Mouse (Mus musculus) inflammation-experienced regulatory T-cells, adult 6 months (primary cell): ENCODE data around the gene Erlin1. TPM values are rescaled to one million over a fixed set of nuclear protein-coding genes. Genes with fewer than 3 reads are reported as not detected.

Experiments used
- ATAC-seq: one replicate; pipeline ENCODE4 v1.8.0; 2017
- polyA plus RNA-seq, 3 experiments: library from polyadenylated mRNA; unstranded; fragments of 100-300 nt; shearing (Covaris generic); gene quantifications; one replicate each; pipeline ENCODE4 v1.2.1; 2017

Erlin1 gene
- polyA plus RNA-seq: 1 to 10 TPM; 3.2 to 7.6 (median 3.3) TPM

GRCm38 (mm10) chr19:44069121-44069913 is at the start of gene Erlin1:
TSS of gene Erlin1 (minus strand) at chr19:44069785.
- peak; percentile 84 for ATAC-seq

GRCm38 (mm10) chr19:44117793-44118192 is 48.2 kb upstream of the Erlin1 start:
- no peak for ATAC-seq

GRCm38 (mm10) chr19:44111706-44112105 is 42.1 kb upstream of the Erlin1 start:
- no peak for ATAC-seq

DNA sequence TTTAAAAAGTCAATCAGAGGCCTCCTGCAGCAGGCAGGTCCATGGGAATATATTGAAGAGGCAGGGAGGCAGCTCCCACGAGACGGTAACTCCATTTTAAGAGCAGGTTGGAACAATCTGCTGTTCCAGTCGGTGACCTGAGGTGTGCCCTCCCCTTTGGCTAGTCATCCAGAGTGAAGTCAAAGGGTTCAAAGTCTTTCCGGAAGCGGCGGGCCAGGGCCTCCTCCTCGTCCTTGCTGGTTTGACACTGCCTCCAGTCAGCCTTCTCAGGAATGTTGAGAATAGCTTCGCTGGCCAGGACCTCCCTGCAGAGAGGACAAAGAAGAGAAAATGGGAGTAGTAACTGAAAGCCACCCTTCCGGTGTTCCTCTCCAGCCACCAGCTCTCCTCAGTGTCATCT is 40.8 kb upstream of the Erlin1 start:
- no peak for ATAC-seq

GRCm38 (mm10) chr19:44108996-44109395 is 39.4 kb upstream of the Erlin1 start:
- ATAC-seq: no peak

DNA sequence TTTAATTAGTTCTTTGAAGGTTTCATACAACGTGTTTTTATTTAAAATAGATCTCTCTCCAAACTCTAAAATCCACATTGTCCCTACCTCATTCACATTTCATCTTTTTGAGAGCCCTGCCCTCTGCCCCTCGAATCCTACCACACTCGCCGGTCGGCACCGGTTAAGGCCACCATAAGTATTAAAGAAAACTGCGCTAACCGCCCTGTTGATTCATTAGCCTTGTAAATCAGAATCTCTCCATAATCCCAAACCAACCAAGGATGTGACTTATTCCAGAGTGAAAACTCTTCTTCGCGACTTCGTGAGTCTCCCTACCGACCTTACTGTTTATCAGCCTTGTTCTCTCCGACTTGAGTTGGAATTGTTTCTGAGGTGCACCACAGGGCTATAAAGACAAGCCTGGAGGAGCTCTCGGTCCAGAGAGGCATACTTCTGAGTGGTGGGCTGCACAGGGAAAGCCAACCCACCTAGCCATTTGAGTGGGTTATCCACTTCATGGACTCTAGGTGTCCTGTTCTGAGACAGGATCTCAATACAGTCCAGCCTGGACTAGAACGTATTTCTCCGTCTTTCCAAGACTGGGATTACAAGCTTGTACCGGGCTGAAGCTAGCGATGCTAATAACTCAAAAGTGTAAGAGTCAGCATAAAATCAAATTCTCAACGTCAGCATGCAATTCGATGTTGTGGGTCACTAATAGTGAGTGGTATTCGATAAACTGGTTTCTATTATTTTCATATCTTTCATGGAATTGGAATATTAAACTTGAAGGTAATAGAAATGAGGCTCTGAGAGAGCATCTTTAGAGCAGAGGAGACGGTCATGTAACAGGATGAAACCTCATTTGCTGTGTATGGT is 38.3 kb upstream of the Erlin1 start:
- no peak for ATAC-seq

DNA sequence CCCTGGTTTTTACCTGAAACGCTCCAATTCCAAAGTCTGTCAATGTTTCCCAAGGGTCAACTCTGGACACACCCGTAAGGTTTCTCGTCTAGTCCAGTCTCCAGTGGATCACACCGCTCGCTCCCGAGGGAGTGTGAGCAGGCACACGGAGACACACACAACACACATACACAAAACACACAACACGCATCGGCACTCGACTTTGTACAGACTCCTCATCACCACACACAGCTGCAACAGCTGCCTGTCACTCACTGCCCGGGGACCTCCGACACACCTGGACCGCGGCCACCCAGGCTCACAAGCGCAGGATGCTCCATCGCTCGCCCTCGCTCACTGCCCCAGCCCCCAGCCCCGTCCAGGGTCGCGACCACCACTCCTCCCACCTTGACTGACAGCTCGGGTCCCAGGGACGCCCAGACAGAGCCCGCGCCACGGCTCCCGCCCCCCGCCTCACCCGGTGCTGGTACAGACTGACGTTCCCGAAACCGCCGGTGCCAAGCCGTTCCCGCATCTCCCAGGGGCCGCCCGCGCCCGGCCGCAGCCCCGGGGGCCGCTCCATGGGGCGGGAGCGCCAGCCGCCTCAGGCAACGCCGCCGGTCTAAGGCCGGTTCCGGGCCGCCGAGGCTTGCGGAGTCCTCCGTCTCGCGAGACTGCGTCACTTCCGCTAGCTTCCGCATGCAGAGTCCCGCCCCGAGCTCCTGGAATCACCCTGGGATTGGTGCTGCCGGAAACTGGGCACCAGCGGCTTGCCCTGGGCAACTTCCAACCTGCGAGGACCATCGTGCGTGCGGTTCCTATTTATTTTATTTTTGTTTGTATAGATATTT is 37.5 kb upstream of the Erlin1 start, which contains the start of gene Chuk:
Gene Chuk (minus strand): TSS at position 650 of the 830 bp plus-strand sequence.
- peak; percentile 100 for ATAC-seq

DNA sequence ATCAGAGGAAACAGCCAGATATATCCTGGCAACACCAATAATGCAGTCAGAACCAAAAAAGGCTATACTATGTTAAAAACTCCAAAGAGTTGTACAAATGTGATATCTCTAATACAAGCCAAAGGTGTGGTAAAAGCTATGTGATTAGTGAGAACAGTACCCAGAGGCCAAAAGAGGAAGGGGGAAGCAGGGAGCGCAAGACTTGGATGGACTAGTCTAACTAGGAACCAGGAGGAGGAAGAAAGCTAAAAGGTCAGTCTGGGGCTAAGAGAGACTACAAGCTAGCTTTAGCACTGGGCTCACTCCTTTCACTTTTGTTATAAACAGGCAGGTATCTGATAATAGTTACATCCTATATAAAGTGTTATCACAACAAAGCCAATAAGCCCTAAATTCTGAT is 34.8 kb upstream of the Erlin1 start:
- no peak for ATAC-seq

- ATAC-seq: no peak
Observed at GRCm38 (mm10) chr19:44103001-44103400, 33.4 kb upstream of the Erlin1 start.

GRCm38 (mm10) chr19:44100840-44101239 is 31.3 kb upstream of the Erlin1 start:
- no peak for ATAC-seq

DNA sequence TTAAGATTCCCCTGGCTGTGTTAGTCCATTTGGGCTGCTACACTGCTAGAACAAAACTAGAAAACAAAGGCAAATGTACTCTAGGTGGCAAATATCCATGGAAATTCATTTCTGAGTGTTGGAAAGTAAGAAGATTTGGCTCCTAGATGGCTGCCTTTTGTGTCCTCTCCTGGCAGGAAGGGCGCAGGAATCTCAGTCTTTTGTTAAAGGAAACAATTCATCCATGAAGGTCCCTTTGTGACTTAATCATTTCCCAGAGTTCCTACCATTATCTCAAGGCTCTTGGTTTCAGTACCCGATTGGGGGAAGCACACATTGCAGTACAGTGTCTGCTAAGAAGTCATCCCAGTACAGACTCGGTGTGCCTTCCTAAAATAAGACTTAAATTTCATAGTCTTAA is 16.7 kb upstream of the Erlin1 start:
- no peak for ATAC-seq

- no peak for ATAC-seq
Observed at GRCm38 (mm10) chr19:44080920-44081319, 11.3 kb upstream of the Erlin1 start.

DNA sequence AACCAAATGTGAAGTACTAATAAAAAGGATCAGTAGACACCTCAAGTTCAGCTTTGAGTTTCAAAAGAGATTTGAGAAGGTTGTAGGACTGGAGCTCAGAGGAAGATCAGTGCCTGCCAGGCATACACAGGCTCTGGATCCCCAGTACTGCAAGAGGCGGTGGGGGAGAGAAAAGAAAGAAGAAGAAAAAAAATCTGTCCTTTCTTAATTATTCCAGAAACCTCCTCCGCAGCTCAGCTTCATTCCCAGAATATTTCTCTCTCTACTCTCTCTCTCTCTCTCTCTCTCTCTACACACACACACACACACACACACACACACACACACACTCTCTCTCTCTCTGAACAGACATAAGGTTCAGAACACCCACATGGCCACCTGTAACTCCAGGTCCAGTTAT is 10.4 kb upstream of the Erlin1 start:
- no peak for ATAC-seq

DNA sequence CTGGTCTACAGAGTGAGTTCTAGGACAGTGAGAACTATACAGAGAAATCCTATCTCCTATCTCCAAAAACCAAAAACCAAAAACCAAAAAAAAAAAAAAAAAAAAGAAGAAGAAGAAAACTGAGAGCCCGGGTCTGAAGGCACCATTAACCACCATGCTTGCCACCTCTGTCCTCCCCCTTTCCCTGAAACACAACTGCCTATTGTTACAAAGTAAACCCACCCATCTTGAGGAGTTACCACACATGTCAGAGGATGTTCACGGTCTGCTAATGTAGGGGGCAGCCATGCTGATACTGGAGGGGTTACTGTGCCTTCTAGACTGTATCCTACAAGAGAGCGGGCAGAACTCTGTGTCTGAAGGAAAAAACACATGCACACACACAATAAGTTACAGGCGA is 7.4 kb upstream of the Erlin1 start:
- no peak for ATAC-seq

GRCm38 (mm10) chr19:44076457-44076856 is 6.9 kb upstream of the Erlin1 start:
- no peak for ATAC-seq

DNA sequence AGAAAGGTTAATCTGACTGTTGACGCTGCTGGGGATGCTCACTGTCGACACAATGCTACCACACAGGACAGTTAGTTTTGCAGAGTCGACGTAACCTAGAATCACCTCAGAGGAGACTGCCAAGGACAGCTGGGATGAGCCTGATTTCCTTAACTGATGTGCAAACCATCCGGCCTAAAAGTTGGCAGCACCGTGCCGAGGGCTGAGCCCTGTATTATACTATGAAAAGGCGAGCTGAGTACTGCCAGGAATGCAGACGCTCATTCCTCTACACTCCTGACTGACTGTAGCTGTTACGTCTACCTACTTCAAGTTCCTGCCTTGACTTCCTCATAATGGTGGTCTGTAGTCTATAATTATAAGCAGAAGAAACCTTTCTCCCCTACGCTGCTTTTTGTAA is 5.4 kb upstream of the Erlin1 start:
- no peak for ATAC-seq

GRCm38 (mm10) chr19:44071166-44071565 is 1.6 kb upstream of the Erlin1 start:
- ATAC-seq: no peak

DNA sequence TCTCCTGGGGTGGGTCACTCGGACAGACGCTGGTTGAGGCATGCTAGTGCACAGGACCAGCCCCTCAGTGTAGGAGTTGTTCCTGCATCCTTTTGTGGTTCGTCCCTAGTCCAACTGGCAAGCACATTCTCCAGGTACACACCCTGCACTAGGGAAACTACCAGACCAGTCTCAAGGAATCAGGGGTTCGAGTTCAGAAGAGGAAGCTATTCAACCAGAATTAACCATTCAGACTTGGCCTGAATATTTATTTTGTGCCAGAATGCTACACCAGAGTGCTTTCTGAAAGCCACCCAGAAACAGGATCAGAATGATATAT is 288 bp upstream of the Erlin1 start:
- no peak for ATAC-seq

- no peak for ATAC-seq
Observed at GRCm38 (mm10) chr19:44068232-44068631, 1.4 kb downstream of the Erlin1 start.

DNA sequence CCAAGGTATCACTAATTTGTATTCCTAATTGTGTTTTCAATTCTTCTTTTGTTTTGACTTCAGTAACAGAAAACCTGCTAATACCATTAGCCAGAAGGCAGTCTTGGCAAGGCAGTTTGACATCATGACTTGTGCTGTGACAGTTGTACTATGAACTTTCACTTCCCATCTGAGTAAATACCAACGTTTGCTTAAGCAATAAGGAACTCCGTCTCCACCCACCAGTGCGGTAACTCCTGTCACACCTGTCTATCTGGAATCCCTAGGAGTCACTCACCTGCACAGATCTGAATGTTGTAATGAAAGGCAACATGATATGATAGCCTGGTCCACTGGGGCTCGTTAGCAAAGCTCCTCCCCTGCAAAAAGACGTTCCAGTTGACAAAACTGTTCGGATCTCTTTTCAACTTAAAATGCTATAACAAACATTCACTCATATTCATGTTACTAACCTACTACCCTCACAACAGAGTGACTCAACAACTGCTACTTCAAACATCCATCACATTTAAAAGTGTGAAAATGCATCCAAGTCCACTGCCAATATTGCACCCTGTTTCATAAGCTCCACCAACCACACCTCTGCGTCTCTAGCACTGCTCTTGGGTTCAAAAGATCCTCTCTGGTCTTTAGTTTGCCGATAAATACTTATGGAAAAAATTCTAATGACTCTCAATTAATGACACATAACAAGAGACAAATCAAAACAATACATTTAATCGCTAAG is 2.1 kb downstream of the Erlin1 start:
- ATAC-seq: no peak

GRCm38 (mm10) chr19:44064734-44065133 is 4.9 kb downstream of the Erlin1 start:
- no peak for ATAC-seq

- ATAC-seq: no peak
Observed at GRCm38 (mm10) chr19:44063773-44064172, 5.8 kb downstream of the Erlin1 start.
